Mouse (Mus musculus): ENCODE data around the gene Fgfr2.

GRCm38 (mm10) chr7:131696889-131697288 lies 1426.3 kb downstream of the Fgfr2 start:
- no peak for TF ChIP-seq CTCF (IDR thresholded peaks at IDR 0.05; ENCODE audit: insufficient read depth, low read length)
- TF ChIP-seq POLR2A (IDR thresholded peaks at IDR 0.05; ENCODE audit: borderline replicate concordance, extremely low read depth, low read depth, low read length) = no peak
